Mouse (Mus musculus) intestine, embryonic 15.5 days (tissue): ENCODE measurements at regions not wholly inside any gene's neighbourhood (a gene's known extent, or its start where the extent isn't known, plus 50 kb on each side); places are given as distances from the start of the nearest gene placed in this dataset.

Experiments
- ATAC-seq: fragments of 200-750 bp; cut with Nextera tagmentation; 2 replicates; pipeline ENCODE4 v1.8.0; 2017; ENCODE audit warnings: moderate TSS enrichment, moderate library complexity
- H3K27ac ChIP-seq: fragments of 300-500 bp; sonication (generic); 2 replicates; pipeline ENCODE4 v1.5.1; 2015; ENCODE audit warnings: mild to moderate bottlenecking, inconsistent platforms
- H3K27me3 ChIP-seq: fragments of 300-500 bp; sonication (generic); replicated peaks from 2 replicates; pipeline ENCODE4 v1.6.1; 2015; ENCODE audit warnings: inconsistent platforms
- H3K36me3 ChIP-seq: fragments of 300-500 bp; sonication (generic); 2 replicates; pipeline ENCODE4 v1.6.1; 2015; ENCODE audit warnings: inconsistent platforms
- H3K4me1 ChIP-seq: fragments of 300-500 bp; sonication (generic); replicated peaks from 2 replicates; pipeline ENCODE4 v1.6.1; 2015; ENCODE audit warnings: inconsistent platforms
- H3K4me2 ChIP-seq: fragments of 300-500 bp; sonication (generic); replicated peaks from 2 replicates; pipeline ENCODE4 v1.6.1; 2015; ENCODE audit warnings: mild to moderate bottlenecking, inconsistent platforms
- H3K4me3 ChIP-seq: fragments of 300-500 bp; sonication (generic); replicated peaks from 2 replicates; pipeline ENCODE4 v1.5.1; 2015; ENCODE audit warnings: inconsistent platforms
- H3K9ac ChIP-seq: fragments of 300-500 bp; sonication (generic); 2 replicates; pipeline ENCODE4 v1.6.1; 2015; ENCODE audit warnings: inconsistent platforms
- H3K9me3 ChIP-seq: fragments of 300-500 bp; sonication (generic); 2 replicates; pipeline ENCODE4 v1.6.1; 2016; ENCODE audit warnings: inconsistent platforms
- WGBS: fragments of 180-500 bp; shearing (Covaris S2); methylation state at CpG from one replicate; pipeline ENCODE4 v1.1.7; 2015; 5-methylcytosine and 5-hydroxymethylcytosine counted together

GRCm38 (mm10) chr15:59138393-59139107 is 249.5 kb downstream of the Gm49356 start:
- Histone ChIP-seq H3K9me3 (no peaks in the 10 kb centered on the region), H3K4me2 (no peak overlapping the region), H3K36me3 (no peaks in the 10 kb centered on the region), H3K9ac (no peak overlapping the region), H3K27ac (no peak overlapping the region), H3K4me1 (no peaks in the 10 kb centered on the region), H3K4me3 (no peak overlapping the region), H3K27me3 (no peaks in the 10 kb centered on the region)
- ATAC-seq = no peak
- WGBS = 45% methylated on average over 8 of the region's 8 CpGs

GRCm38 (mm10) chr15:59141621-59142020 is 252.5 kb downstream of the Gm49356 start:
- WGBS = 76% methylated on average over 4 of the region's 4 CpGs
- no peak for ATAC-seq
- Histone ChIP-seq H3K4me2 (no peak overlapping the region), H3K9ac (no peak overlapping the region), H3K27ac (no peak overlapping the region), H3K9me3 (no peaks in the 10 kb centered on the region), H3K36me3 (no peaks in the 10 kb centered on the region), H3K27me3 (no peaks in the 10 kb centered on the region), H3K4me3 (no peak overlapping the region), H3K4me1 (0 out of 2 replicates have a peak, but pooled peaks cover 4% of the 10 kb centered on the region)

GRCm38 (mm10) chr15:59142481-59142880 is 253.4 kb downstream of the Gm49356 start:
- no peak overlapping the region for H3K27ac ChIP-seq
- H3K9me3 ChIP-seq = no peaks in the 10 kb centered on the region
- 53% methylated on average over 9 of the region's 9 CpGs for WGBS
- H3K4me1 ChIP-seq = 0 out of 2 replicates have a peak, but pooled peaks cover 4% of the 10 kb centered on the region
- no peak overlapping the region for H3K4me2 ChIP-seq
- H3K27me3 ChIP-seq = no peaks in the 10 kb centered on the region
- no peak overlapping the region for H3K9ac ChIP-seq
- ATAC-seq = 0 out of 2 replicates have a peak, but pooled peaks have one; percentile 17
- H3K4me3 ChIP-seq = no peak overlapping the region
- no peaks in the 10 kb centered on the region for H3K36me3 ChIP-seq

- H3K9me3 ChIP-seq = no peaks in the 10 kb centered on the region
- no peak overlapping the region for H3K9ac ChIP-seq
- H3K4me1 ChIP-seq = 0 out of 2 replicates have a peak, but pooled peaks cover 4% of the 10 kb centered on the region
- WGBS = 98% methylated on average over 1 of the region's 1 CpGs
- ATAC-seq = no peak
- H3K27me3 ChIP-seq = no peaks in the 10 kb centered on the region
- H3K4me3 ChIP-seq = no peak overlapping the region
- H3K36me3 ChIP-seq = no peaks in the 10 kb centered on the region
- H3K27ac ChIP-seq = no peak overlapping the region
- no peak overlapping the region for H3K4me2 ChIP-seq
Measured at GRCm38 (mm10) chr15:59143891-59144290, 254.8 kb downstream of the Gm49356 start.

- Histone ChIP-seq H3K4me2 (no peak overlapping the region), H3K4me3 (no peak overlapping the region), H3K27me3 (no peaks in the 10 kb centered on the region), H3K9ac (no peak overlapping the region), H3K36me3 (no peaks in the 10 kb centered on the region), H3K9me3 (no peaks in the 10 kb centered on the region), H3K4me1 (0 out of 2 replicates have a peak, but pooled peaks cover 4% of the 10 kb centered on the region), H3K27ac (no peak overlapping the region)
- 69% methylated on average over 5 of the region's 5 CpGs for WGBS
- ATAC-seq = no peak
Measured at GRCm38 (mm10) chr15:59145679-59146078, 256.6 kb downstream of the Gm49356 start.

GRCm38 (mm10) chr15:59146111-59146510 is 257.0 kb downstream of the Gm49356 start:
- no peak overlapping the region for H3K9ac ChIP-seq
- H3K4me2 ChIP-seq = no peak overlapping the region
- H3K4me3 ChIP-seq = no peak overlapping the region
- H3K27ac ChIP-seq = no peak overlapping the region
- H3K36me3 ChIP-seq = no peaks in the 10 kb centered on the region
- 82% methylated on average over 19 of the region's 19 CpGs for WGBS
- ATAC-seq = no peak
- no peaks in the 10 kb centered on the region for H3K9me3 ChIP-seq
- H3K4me1 ChIP-seq = 0 out of 2 replicates have a peak, but pooled peaks cover 4% of the 10 kb centered on the region
- H3K27me3 ChIP-seq = no peaks in the 10 kb centered on the region

GRCm38 (mm10) chr15:59146586-59147085 is 257.5 kb downstream of the Gm49356 start:
- H3K4me2 ChIP-seq = no peak overlapping the region
- ATAC-seq = no peak
- 33% methylated on average over 9 of the region's 11 CpGs for WGBS
- no peak overlapping the region for H3K9ac ChIP-seq
- no peak overlapping the region for H3K27ac ChIP-seq
- H3K27me3 ChIP-seq = no peaks in the 10 kb centered on the region
- no peak overlapping the region for H3K4me3 ChIP-seq
- H3K36me3 ChIP-seq = no peaks in the 10 kb centered on the region
- H3K9me3 ChIP-seq = no peaks in the 10 kb centered on the region
- 0 out of 2 replicates have a peak, but pooled peaks cover 4% of the 10 kb centered on the region for H3K4me1 ChIP-seq

GRCm38 (mm10) chr15:59148531-59148930 is 259.4 kb downstream of the Gm49356 start:
- H3K27ac ChIP-seq = no peak overlapping the region
- no peak for ATAC-seq
- H3K9me3 ChIP-seq = no peaks in the 10 kb centered on the region
- 64% methylated on average over 5 of the region's 5 CpGs for WGBS
- no peak overlapping the region for H3K4me3 ChIP-seq
- H3K36me3 ChIP-seq = no peaks in the 10 kb centered on the region
- H3K27me3 ChIP-seq = no peaks in the 10 kb centered on the region
- H3K4me2 ChIP-seq = no peak overlapping the region
- H3K9ac ChIP-seq = no peak overlapping the region
- 0 out of 2 replicates have a peak, but pooled peaks cover 4% of the 10 kb centered on the region for H3K4me1 ChIP-seq

- no peaks in the 10 kb centered on the region for H3K27me3 ChIP-seq
- 81% methylated on average over 5 of the region's 5 CpGs for WGBS
- no peak overlapping the region for H3K4me2 ChIP-seq
- H3K36me3 ChIP-seq = no peaks in the 10 kb centered on the region
- H3K4me3 ChIP-seq = no peak overlapping the region
- no peak overlapping the region for H3K9ac ChIP-seq
- no peak for ATAC-seq
- no peak overlapping the region for H3K27ac ChIP-seq
- H3K9me3 ChIP-seq = no peaks in the 10 kb centered on the region
- H3K4me1 ChIP-seq = peaks cover 4% of the 10 kb centered on the region; the same call in 1 of the 2 replicates
Measured at GRCm38 (mm10) chr15:59151506-59151905, 262.4 kb downstream of the Gm49356 start.

- Histone ChIP-seq H3K4me1 (peaks cover 4% of the 10 kb centered on the region; the same call in 1 of the 2 replicates), H3K36me3 (no peaks in the 10 kb centered on the region), H3K4me2 (no peak overlapping the region), H3K27me3 (no peaks in the 10 kb centered on the region), H3K9ac (no peak overlapping the region), H3K9me3 (no peaks in the 10 kb centered on the region), H3K27ac (no peak overlapping the region), H3K4me3 (no peak overlapping the region)
- ATAC-seq = no peak
- 94% methylated on average over 6 of the region's 6 CpGs for WGBS
Measured at GRCm38 (mm10) chr15:59152786-59153388, 263.8 kb downstream of the Gm49356 start.

GRCm38 (mm10) chr15:59153416-59154250 is 264.5 kb downstream of the Gm49356 start:
- H3K9me3 ChIP-seq = no peaks in the 10 kb centered on the region
- no peaks in the 10 kb centered on the region for H3K36me3 ChIP-seq
- no peak for ATAC-seq
- WGBS = 76% methylated on average over 16 of the region's 16 CpGs
- no peak overlapping the region for H3K4me3 ChIP-seq
- no peak overlapping the region for H3K27ac ChIP-seq
- no peaks in the 10 kb centered on the region for H3K27me3 ChIP-seq
- H3K9ac ChIP-seq = no peak overlapping the region
- H3K4me1 ChIP-seq = peaks cover 4% of the 10 kb centered on the region; the same call in 1 of the 2 replicates
- H3K4me2 ChIP-seq = no peak overlapping the region
